Mouse (Mus musculus) lung, embryonic 14.5 days (tissue): ENCODE results near the gene Xylt1. TPM values are rescaled to one million over a fixed set of nuclear protein-coding genes. Genes with fewer than 3 reads are reported as not detected.

Experiments used
- ATAC-seq: fragments of 200-750 bp; cut with Nextera tagmentation; 2 replicates; pipeline ENCODE4 v1.8.0; 2017; ENCODE audit warnings: mild to moderate bottlenecking, moderate TSS enrichment, moderate library complexity; ENCODE audit not compliant: insufficient read depth
- DNase-seq: peaks from one replicate; pipeline ENCODE4 v3.0.0-alpha.2; 2015
- H3K27ac ChIP-seq: fragments of 300-500 bp; sonication (generic); 2 replicates; pipeline ENCODE4 v1.5.1; 2014; ENCODE audit warnings: low read depth, mild to moderate bottlenecking, moderate library complexity
- H3K27me3 ChIP-seq: fragments of 300-500 bp; sonication (generic); 2 replicates; pipeline ENCODE4 v1.6.1; 2014; ENCODE audit warnings: low read length, control low read depth; ENCODE audit not compliant: insufficient read depth
- H3K36me3 ChIP-seq: fragments of 300-500 bp; sonication (generic); 2 replicates; pipeline ENCODE4 v1.6.1; 2014; ENCODE audit warnings: control low read depth; ENCODE audit not compliant: insufficient read depth
- H3K4me1 ChIP-seq: fragments of 300-500 bp; sonication (generic); 2 replicates; pipeline ENCODE4 v1.6.1; 2014; ENCODE audit warnings: antibody characterized with exemption, control low read depth; ENCODE audit not compliant: insufficient read depth
- H3K4me2 ChIP-seq: fragments of 300-500 bp; sonication (generic); 2 replicates; pipeline ENCODE4 v1.6.1; 2014; ENCODE audit warnings: mild to moderate bottlenecking
- H3K4me3 ChIP-seq: fragments of 300-500 bp; sonication (generic); 2 replicates; pipeline ENCODE4 v1.5.1; 2014; ENCODE audit warnings: low read depth, low read length
- H3K9ac ChIP-seq: fragments of 300-500 bp; sonication (generic); 2 replicates; pipeline ENCODE4 v1.6.1; 2014
- H3K9me3 ChIP-seq: fragments of 300-500 bp; sonication (generic); 2 replicates; pipeline ENCODE4 v1.6.1; 2016; ENCODE audit warnings: low read depth, low read length, control low read depth
- CTCF ChIP-seq: IDR thresholded peaks from 2 replicates; pipeline ENCODE4 v1.5.1; 2016; ENCODE audit warnings: antibody characterized with exemption, low read depth
- WGBS: fragments of 180-500 bp; shearing (Covaris S2); extraction: QIAGEN DNeasy Blood & Tissue Kit; methylation state at CpG from one replicate; pipeline ENCODE4 v1.1.7; 2014; 5-methylcytosine and 5-hydroxymethylcytosine counted together
- polyA plus RNA-seq: library from polyadenylated mRNA; unstranded; fragments of >200 nt; fragmentation: Nextera tagmentation; extraction: Ambion mirVana; gene quantifications from 2 replicates; pipeline ENCODE4 v1.2.1, GENCODE M21; 2014

The Xylt1 gene
- polyA plus RNA-seq, 1 experiment from 2014 or later, result 1.0 TPM

- no peaks in the 10 kb centered on the region for H3K27me3 ChIP-seq
- ATAC-seq (no peak), DNase-seq (no peak)
- H3K9ac ChIP-seq, result no peak overlapping the region
- no peak overlapping the region for H3K4me2 ChIP-seq
- no peaks in the 10 kb centered on the region for H3K9me3 ChIP-seq
- no peak overlapping the region for H3K27ac ChIP-seq
- no peak for TF ChIP-seq CTCF
- no peaks in the 10 kb centered on the region for H3K36me3 ChIP-seq
- 81% methylated on average over 4 of the region's 4 CpGs for WGBS
- no peak overlapping the region for H3K4me3 ChIP-seq
- H3K4me1 ChIP-seq, result no peaks in the 10 kb centered on the region
These were observed 277.4 kb downstream of the Xylt1 start for GRCm38 (mm10) chr7:117658180-117658579.

GRCm38 (mm10) chr7:117658739-117659138 is 278.0 kb downstream of the Xylt1 start:
- H3K27me3 ChIP-seq, result no peaks in the 10 kb centered on the region
- H3K4me1 ChIP-seq, result no peaks in the 10 kb centered on the region
- DNase-seq (no peak), ATAC-seq (no peak)
- no peak overlapping the region for H3K4me2 ChIP-seq
- no peak overlapping the region for H3K9ac ChIP-seq
- no peak for TF ChIP-seq CTCF
- no peaks in the 10 kb centered on the region for H3K9me3 ChIP-seq
- no peak overlapping the region for H3K27ac ChIP-seq
- H3K4me3 ChIP-seq, result no peak overlapping the region
- WGBS, result 74% methylated on average over 4 of the region's 4 CpGs
- H3K36me3 ChIP-seq, result no peaks in the 10 kb centered on the region

GRCm38 (mm10) chr7:117667286-117667685 is 286.5 kb downstream of the Xylt1 start:
- Histone ChIP-seq H3K9ac (no peak overlapping the region), H3K4me1 (no peaks in the 10 kb centered on the region), H3K9me3 (no peaks in the 10 kb centered on the region), H3K27me3 (no peaks in the 10 kb centered on the region), H3K27ac (no peak overlapping the region), H3K4me2 (no peak overlapping the region), H3K36me3 (no peaks in the 10 kb centered on the region; the same call in 1 of the 2 replicates), H3K4me3 (no peak overlapping the region)
- 82% methylated on average over 10 of the region's 10 CpGs for WGBS
- TF ChIP-seq CTCF, result no peak
- no peak for DNase-seq
- ATAC-seq, result no peak

GRCm38 (mm10) chr7:117668226-117668625 is 287.4 kb downstream of the Xylt1 start:
- WGBS, result 83% methylated on average over 9 of the region's 9 CpGs
- Histone ChIP-seq H3K27ac (no peak overlapping the region), H3K9me3 (no peaks in the 10 kb centered on the region), H3K9ac (no peak overlapping the region), H3K4me2 (no peak overlapping the region), H3K4me3 (no peak overlapping the region), H3K36me3 (no peaks in the 10 kb centered on the region; the same call in 1 of the 2 replicates), H3K4me1 (no peaks in the 10 kb centered on the region), H3K27me3 (no peaks in the 10 kb centered on the region)
- no peak for ATAC-seq
- TF ChIP-seq CTCF, result no peak
- no peak for DNase-seq

- Histone ChIP-seq H3K36me3 (no peaks in the 10 kb centered on the region; the same call in 1 of the 2 replicates), H3K9me3 (no peaks in the 10 kb centered on the region), H3K9ac (no peak overlapping the region), H3K27ac (no peak overlapping the region), H3K4me3 (no peak overlapping the region), H3K4me1 (no peaks in the 10 kb centered on the region), H3K4me2 (no peak overlapping the region), H3K27me3 (no peaks in the 10 kb centered on the region)
- DNase-seq, result no peak
- TF ChIP-seq CTCF, result no peak
- WGBS, result 86% methylated on average over 7 of the region's 7 CpGs
- no peak for ATAC-seq
These were observed 291.4 kb downstream of the Xylt1 start for GRCm38 (mm10) chr7:117672121-117672591.

- 21% methylated on average over 5 of the region's 5 CpGs for WGBS
- no peaks in the 10 kb centered on the region for H3K9me3 ChIP-seq
- H3K9ac ChIP-seq, result no peak overlapping the region
- H3K36me3 ChIP-seq, result no peaks in the 10 kb centered on the region
- no peak overlapping the region for H3K4me3 ChIP-seq
- H3K27ac ChIP-seq, result no peak overlapping the region
- no peak for TF ChIP-seq CTCF
- no peaks in the 10 kb centered on the region for H3K27me3 ChIP-seq
- H3K4me1 ChIP-seq, result no peaks in the 10 kb centered on the region
- H3K4me2 ChIP-seq, result no peak overlapping the region
- ATAC-seq (no peak; the same call in 1 of the 2 replicates), DNase-seq (peak; percentile 5)
These were observed 305.6 kb downstream of the Xylt1 start for GRCm38 (mm10) chr7:117686120-117686996.

GRCm38 (mm10) chr7:117686997-117687302 is 306.2 kb downstream of the Xylt1 start:
- 89% methylated on average over 3 of the region's 3 CpGs for WGBS
- ATAC-seq, result no peak

More at GRCm38 (mm10) chr7:117686997-117687302, 306.2 kb downstream of the Xylt1 start:
- Histone ChIP-seq H3K4me3 (no peak overlapping the region), H3K4me2 (no peak overlapping the region), H3K27me3 (no peaks in the 10 kb centered on the region), H3K36me3 (no peaks in the 10 kb centered on the region), H3K9ac (no peak overlapping the region), H3K9me3 (no peaks in the 10 kb centered on the region), H3K4me1 (no peaks in the 10 kb centered on the region), H3K27ac (no peak overlapping the region)
- no peak for DNase-seq
- TF ChIP-seq CTCF, result no peak
